Mouse (Mus musculus): Measurements from ENCODE around the gene Zc3hav1l. TPM values are rescaled to one million over a fixed set of nuclear protein-coding genes. Genes with fewer than 3 reads are reported as not detected.

Zc3hav1l gene
- polyA plus RNA-seq, 1 experiment from 2014 or later = 3.9 TPM

GRCm38 (mm10) chr6:38242833-38243232, 56.2 kb downstream of the Zc3hav1l start:
- WGBS (ENCODE audit: insufficient replicate concordance) = 75% methylated on average over 5 of the region's 5 CpGs
- Histone ChIP-seq H3K4me3 (no peak overlapping the region), H3K4me2 (no peak overlapping the region), H3K27me3 (replicated peaks) (no peaks in the 10 kb centered on the region; the same call in 1 of the 2 replicates), H3K9me3 (replicated peaks) (no peaks in the 10 kb centered on the region), H3K9ac (no peak overlapping the region), H3K27ac (no peak overlapping the region), H3K36me3 (no peaks in the 10 kb centered on the region), H3K4me1 (no peaks in the 10 kb centered on the region)
- ATAC-seq = no peak

DNA sequence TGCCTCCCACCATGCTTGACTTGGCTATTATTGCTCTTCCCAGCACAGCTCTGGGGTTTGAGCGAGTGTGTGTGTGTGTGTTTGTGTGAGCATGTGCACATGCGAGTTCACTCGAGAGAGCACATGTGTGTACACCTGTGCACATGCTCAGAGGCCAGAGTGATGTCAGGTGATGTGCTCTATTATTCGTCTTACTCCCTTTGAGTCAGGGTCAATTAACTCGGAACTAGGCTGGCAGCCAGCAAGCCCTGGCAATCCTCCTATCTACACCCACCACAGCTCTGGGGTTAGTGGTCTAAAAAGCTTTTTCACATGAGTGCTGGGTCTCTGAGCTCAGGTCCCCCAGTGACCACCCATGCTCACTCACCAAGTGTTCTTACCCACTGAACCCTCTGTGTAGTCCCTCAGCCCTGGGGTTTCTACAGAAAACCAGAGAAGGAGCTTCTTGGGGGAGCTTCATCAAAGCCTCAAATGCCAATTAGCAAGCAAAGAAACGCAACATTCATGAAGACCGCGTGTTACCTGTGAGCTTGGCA, 56.7 kb downstream of the Zc3hav1l start:
- H3K27ac ChIP-seq = no peak overlapping the region
- H3K4me3 ChIP-seq = no peak overlapping the region
- H3K9me3 ChIP-seq (replicated peaks) = no peaks in the 10 kb centered on the region
- H3K4me2 ChIP-seq = no peak overlapping the region
- no peaks in the 10 kb centered on the region for H3K4me1 ChIP-seq
- no peaks in the 10 kb centered on the region; the same call in 1 of the 2 replicates for H3K27me3 ChIP-seq (replicated peaks)
- no peak for ATAC-seq
- no peaks in the 10 kb centered on the region for H3K36me3 ChIP-seq
- H3K9ac ChIP-seq = no peak overlapping the region
- 81% methylated on average over 8 of the region's 8 CpGs for WGBS (ENCODE audit: insufficient replicate concordance)

DNA sequence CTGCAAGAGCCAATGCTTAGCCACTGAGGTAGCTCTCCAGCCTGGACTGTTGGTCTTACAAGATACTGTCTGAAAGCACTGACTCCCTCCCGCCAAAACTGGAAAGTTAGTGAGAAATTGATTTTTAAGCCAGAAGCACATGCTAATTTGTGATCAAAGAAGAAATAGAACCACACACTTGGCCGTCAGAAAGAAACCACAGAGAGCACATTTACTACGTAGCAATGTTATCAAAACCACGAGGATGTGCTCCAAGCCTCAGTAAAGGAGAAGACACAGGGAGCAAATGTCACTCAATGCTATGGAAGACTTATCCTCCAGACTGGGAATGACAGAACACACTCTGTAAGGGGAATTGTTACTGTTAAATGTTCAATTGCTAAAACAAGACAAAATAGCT, 57.6 kb downstream of the Zc3hav1l start:
- no peak overlapping the region for H3K27ac ChIP-seq
- H3K36me3 ChIP-seq = no peaks in the 10 kb centered on the region
- H3K4me1 ChIP-seq = no peaks in the 10 kb centered on the region
- no peak overlapping the region for H3K4me2 ChIP-seq
- no peaks in the 10 kb centered on the region; the same call in 1 of the 2 replicates for H3K27me3 ChIP-seq (replicated peaks)
- 40% methylated on average over 4 of the region's 4 CpGs for WGBS (ENCODE audit: insufficient replicate concordance)
- no peak for ATAC-seq
- H3K9me3 ChIP-seq (replicated peaks) = no peaks in the 10 kb centered on the region
- no peak overlapping the region for H3K9ac ChIP-seq
- H3K4me3 ChIP-seq = no peak overlapping the region

- 77% methylated on average over 5 of the region's 5 CpGs for WGBS (ENCODE audit: insufficient replicate concordance)
- H3K27me3 ChIP-seq (replicated peaks) = no peaks in the 10 kb centered on the region; the same call in 1 of the 2 replicates
- no peak overlapping the region for H3K9ac ChIP-seq
- H3K36me3 ChIP-seq = no peaks in the 10 kb centered on the region
- H3K4me2 ChIP-seq = no peak overlapping the region
- H3K4me1 ChIP-seq = no peaks in the 10 kb centered on the region
- no peak overlapping the region for H3K4me3 ChIP-seq
- no peaks in the 10 kb centered on the region for H3K9me3 ChIP-seq (replicated peaks)
- ATAC-seq = no peak
- H3K27ac ChIP-seq = no peak overlapping the region
Observed at GRCm38 (mm10) chr6:38240618-38241017, 58.4 kb downstream of the Zc3hav1l start.

- Histone ChIP-seq H3K36me3 (no peaks in the 10 kb centered on the region), H3K4me3 (no peak overlapping the region), H3K27ac (no peak overlapping the region), H3K9ac (no peak overlapping the region), H3K9me3 (replicated peaks) (no peaks in the 10 kb centered on the region), H3K4me2 (no peak overlapping the region), H3K27me3 (replicated peaks) (no peaks in the 10 kb centered on the region; the same call in 1 of the 2 replicates), H3K4me1 (no peaks in the 10 kb centered on the region)
- 62% methylated on average over 4 of the region's 4 CpGs for WGBS (ENCODE audit: insufficient replicate concordance)
- no peak for ATAC-seq
Observed at GRCm38 (mm10) chr6:38238382-38238781, 60.7 kb downstream of the Zc3hav1l start.

Other genes starting within 250 kb of the Zc3hav1l start
- gene Tmem213, start 190.0 kb downstream of the Zc3hav1l start, polyA plus RNA-seq (2016; fragmentation: Nextera tagmentation; extraction: Ambion mirVana) = not detected in 2 replicates
- 0.10 TPM in 1 of 2 replicates, not detected in the other for gene Atp6v0a4, start 174.7 kb downstream of the Zc3hav1l start, polyA plus RNA-seq (2016; fragmentation: Nextera tagmentation; extraction: Ambion mirVana)
- 0.80 and 0.97 TPM in 2 replicates for gene D630045J12Rik, start 45.2 kb downstream of the Zc3hav1l start, polyA plus RNA-seq (2016; fragmentation: Nextera tagmentation; extraction: Ambion mirVana)
- gene Zc3hav1, start 55.3 kb upstream of the Zc3hav1l start, polyA plus RNA-seq (2016; fragmentation: Nextera tagmentation; extraction: Ambion mirVana) = 29.6 and 30.6 TPM in 2 replicates
- 1.5 and 1.6 TPM in 2 replicates for gene Ttc26, start 82.2 kb upstream of the Zc3hav1l start, polyA plus RNA-seq (2016; fragmentation: Nextera tagmentation; extraction: Ambion mirVana)
- 9.2 and 10.1 TPM in 2 replicates for gene Ubn2, start 134.7 kb upstream of the Zc3hav1l start, polyA plus RNA-seq (2016; fragmentation: Nextera tagmentation; extraction: Ambion mirVana)
- gene Fmc1, start 234.2 kb upstream of the Zc3hav1l start, polyA plus RNA-seq (2016; fragmentation: Nextera tagmentation; extraction: Ambion mirVana) = 103 and 114 TPM in 2 replicates